Mouse (Mus musculus): ENCODE results near the gene Kansl1l.

The Kansl1l gene

GRCm38 (mm10) chr1:66817865-66818315 lies 528 bp upstream of the Kansl1l start:
- DNase-seq (ENCODE audit: extremely low spot score, low spot score) = no peak

GRCm38 (mm10) chr1:66816837-66817452 lies 417 bp downstream of the Kansl1l start:
- DNase-seq (ENCODE audit: extremely low spot score, low spot score) = peak; percentile 98

GRCm38 (mm10) chr1:66815941-66816777 lies 1.2 kb downstream of the Kansl1l start:
- DNase-seq (ENCODE audit: extremely low spot score, low spot score) = peak; percentile 19

- DNase-seq (ENCODE audit: extremely low spot score, low spot score) = no peak
Measured at GRCm38 (mm10) chr1:66814756-66815155, 2.6 kb downstream of the Kansl1l start.

- DNase-seq (ENCODE audit: extremely low spot score, low spot score) = no peak
Measured at GRCm38 (mm10) chr1:66813191-66813590, 4.2 kb downstream of the Kansl1l start.

- DNase-seq (ENCODE audit: extremely low spot score, low spot score) = no peak
Measured at GRCm38 (mm10) chr1:66806821-66807220, 10.5 kb downstream of the Kansl1l start.

GRCm38 (mm10) chr1:66805408-66805807 lies 12.0 kb downstream of the Kansl1l start:
- no peak for DNase-seq (ENCODE audit: extremely low spot score, low spot score)

- no peak for DNase-seq (ENCODE audit: extremely low spot score, low spot score)
Measured at GRCm38 (mm10) chr1:66804710-66805109, 12.7 kb downstream of the Kansl1l start.

- no peak for DNase-seq (ENCODE audit: extremely low spot score, low spot score)
Measured at GRCm38 (mm10) chr1:66797962-66798361, 19.4 kb downstream of the Kansl1l start.

- no peak for DNase-seq (ENCODE audit: extremely low spot score, low spot score)
Measured at GRCm38 (mm10) chr1:66792838-66793466, 24.4 kb downstream of the Kansl1l start.

- DNase-seq (ENCODE audit: extremely low spot score, low spot score) = no peak
Measured at GRCm38 (mm10) chr1:66782296-66782695, 35.1 kb downstream of the Kansl1l start.

- no peak for DNase-seq (ENCODE audit: extremely low spot score, low spot score)
Measured at GRCm38 (mm10) chr1:66781027-66781426, 36.3 kb downstream of the Kansl1l start.

- DNase-seq (ENCODE audit: extremely low spot score, low spot score) = no peak
Measured at GRCm38 (mm10) chr1:66778798-66779197, 38.6 kb downstream of the Kansl1l start.

- no peak for DNase-seq (ENCODE audit: extremely low spot score, low spot score)
Measured at GRCm38 (mm10) chr1:66777878-66778277, 39.5 kb downstream of the Kansl1l start.

- no peak for DNase-seq (ENCODE audit: extremely low spot score, low spot score)
Measured at GRCm38 (mm10) chr1:66768764-66769163, 48.6 kb downstream of the Kansl1l start.

GRCm38 (mm10) chr1:66730581-66730980 lies 86.8 kb downstream of the Kansl1l start:
- no peak for DNase-seq (ENCODE audit: extremely low spot score, low spot score)

GRCm38 (mm10) chr1:66712859-66713258 lies 104.5 kb downstream of the Kansl1l start:
- no peak for DNase-seq (ENCODE audit: extremely low spot score, low spot score)

- no peak for DNase-seq (ENCODE audit: extremely low spot score, low spot score)
Measured at GRCm38 (mm10) chr1:66704523-66704922, 112.8 kb downstream of the Kansl1l start.

GRCm38 (mm10) chr1:66702623-66703345 lies 114.6 kb downstream of the Kansl1l start:
- no peak for DNase-seq (ENCODE audit: extremely low spot score, low spot score)

GRCm38 (mm10) chr1:66701576-66701940 lies 115.8 kb downstream of the Kansl1l start:
- no peak for DNase-seq (ENCODE audit: extremely low spot score, low spot score)

- peak; percentile 94 for DNase-seq (ENCODE audit: extremely low spot score, low spot score)
Measured at GRCm38 (mm10) chr1:66700693-66701575, 116.4 kb downstream of the Kansl1l start, which contains the start of gene Rpe. TSS of gene Rpe (plus strand) at chr1:66700831.

Data from neural tube, embryonic 10.5 days (tissue).